Mouse (Mus musculus) thymus, adult 2 months (tissue): Measurements from ENCODE around the gene Slc27a4.

ENCODE experiments used
- CTCF ChIP-seq: fragments of 200-500 bp; IDR thresholded peaks from 2 replicates; pipeline ENCODE4 v1.5.1; 2012; ENCODE audit warnings: mild to moderate bottlenecking, control low read depth, low read length, moderate library complexity, borderline replicate concordance; ENCODE audit not compliant: control insufficient read depth, poor library complexity, insufficient read depth; ENCODE audit errors: extremely low read depth
- POLR2A ChIP-seq: fragments of 200-500 bp; IDR thresholded peaks from 2 replicates; pipeline ENCODE4 v1.6.1; 2012; ENCODE audit warnings: mild to moderate bottlenecking, low read length, control low read depth, moderate library complexity; ENCODE audit not compliant: control insufficient read depth, poor library complexity, insufficient read depth; ENCODE audit errors: extremely low read depth

- no peak for TF ChIP-seq POLR2A
- TF ChIP-seq CTCF: no peak
Observed at GRCm38 (mm10) chr2:29826318-29826925, 24.0 kb downstream of the Slc27a4 start.
